Mouse (Mus musculus) neural tube, embryonic 12.5 days (tissue): ENCODE measurements around the gene Lmtk2. TPM values are rescaled to one million over a fixed set of nuclear protein-coding genes. Genes with fewer than 3 reads are reported as not detected.

Experiments
- ATAC-seq: fragments of 200-750 bp; cut with Nextera tagmentation; 2 replicates; pipeline ENCODE4 v1.8.0; 2017; ENCODE audit warnings: low read depth, mild to moderate bottlenecking, moderate TSS enrichment, moderate library complexity; ENCODE audit not compliant: low FRiP score
- H3K27ac ChIP-seq: fragments of 300-500 bp; sonication (generic); 2 replicates; pipeline ENCODE4 v1.5.1; 2016
- H3K27me3 ChIP-seq: fragments of 300-500 bp; sonication (generic); replicated peaks from 2 replicates; pipeline ENCODE4 v1.6.1; 2016; ENCODE audit warnings: mild to moderate bottlenecking
- H3K36me3 ChIP-seq: fragments of 300-500 bp; sonication (generic); 2 replicates; pipeline ENCODE4 v1.6.1; 2016; ENCODE audit warnings: mild to moderate bottlenecking
- H3K4me1 ChIP-seq: fragments of 300-500 bp; sonication (generic); 2 replicates; pipeline ENCODE4 v1.6.1; 2016
- H3K4me2 ChIP-seq: fragments of 300-500 bp; sonication (generic); replicated peaks from 2 replicates; pipeline ENCODE4 v1.6.1; 2016; ENCODE audit warnings: mild to moderate bottlenecking
- H3K4me3 ChIP-seq: fragments of 300-500 bp; sonication (generic); 2 replicates; pipeline ENCODE4 v1.5.1; 2016
- H3K9ac ChIP-seq: fragments of 300-500 bp; sonication (generic); 2 replicates; pipeline ENCODE4 v1.6.1; 2016; ENCODE audit warnings: mild to moderate bottlenecking
- H3K9me3 ChIP-seq: fragments of 300-500 bp; sonication (generic); 2 replicates; pipeline ENCODE4 v1.6.1; 2016; ENCODE audit warnings: mild to moderate bottlenecking
- WGBS: fragments of 180-500 bp; shearing (Covaris S2); methylation state at CpG from one replicate; pipeline ENCODE4 v1.1.7; 2016; 5-methylcytosine and 5-hydroxymethylcytosine counted together
- polyA plus RNA-seq: library from polyadenylated mRNA; unstranded; fragments of >200 nt; fragmentation: Nextera tagmentation; extraction: Ambion mirVana; gene quantifications from 2 replicates; pipeline ENCODE4 v1.2.1, GENCODE M21; 2016

The Lmtk2 gene
- polyA plus RNA-seq, 1 experiment from 2014 or later = 9.0 TPM

DNA sequence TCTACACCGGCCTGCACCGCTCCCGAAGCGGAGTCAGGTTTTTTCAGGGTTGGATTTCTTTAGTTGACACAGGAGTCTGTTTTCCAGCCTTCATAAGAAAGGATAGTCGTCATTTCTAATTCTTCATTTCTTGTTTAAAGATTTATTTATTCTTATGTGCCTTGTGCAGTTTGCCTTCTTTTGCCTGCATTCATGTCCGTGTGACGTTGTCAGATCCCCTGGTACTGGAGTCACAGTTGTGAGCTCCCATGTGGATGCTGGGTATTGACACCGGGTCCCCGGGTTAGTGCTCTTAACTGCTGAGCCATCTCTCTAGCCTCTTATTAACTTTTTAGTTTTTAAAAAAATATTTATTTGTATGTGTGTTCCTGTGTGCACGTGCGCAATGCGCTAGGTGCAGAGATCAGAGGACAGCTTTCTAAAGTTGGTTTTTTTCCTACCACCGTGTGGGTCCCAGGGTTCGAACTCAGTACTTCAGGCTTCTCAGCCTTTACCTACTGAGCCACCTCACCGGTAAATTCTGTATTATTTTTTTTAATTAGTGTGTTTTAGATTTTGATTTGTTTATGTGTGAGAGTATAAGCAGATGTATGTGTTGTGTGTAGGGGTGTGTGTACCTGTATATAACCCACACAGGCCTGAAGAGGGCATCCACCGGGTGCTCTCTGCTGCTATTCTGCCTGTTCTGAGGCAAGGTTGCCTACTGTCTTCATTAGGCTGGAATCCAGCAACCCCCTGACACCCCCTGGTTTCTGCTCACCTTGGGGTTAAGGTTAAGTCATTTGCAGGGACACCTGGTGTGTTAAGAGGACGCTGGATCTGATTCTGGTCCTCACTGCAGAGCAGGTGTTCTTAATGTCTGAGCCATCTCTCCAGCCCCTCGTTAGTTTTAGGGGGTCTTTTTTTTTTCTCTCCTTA lies 123.9 kb downstream of the Lmtk2 start:
- peak overlapping the region; percentile 84 for H3K4me2 ChIP-seq
- H3K4me1 ChIP-seq = peaks cover 16% of the 10 kb centered on the region
- no peaks in the 10 kb centered on the region for H3K9me3 ChIP-seq
- no peaks in the 10 kb centered on the region for H3K27me3 ChIP-seq
- H3K4me3 ChIP-seq = peak overlapping the region; percentile 66
- no peaks in the 10 kb centered on the region for H3K36me3 ChIP-seq
- WGBS = 27% methylated on average over 18 of the region's 18 CpGs
- ATAC-seq = 0 out of 2 replicates have a peak, but pooled peaks have one; percentile 46
- H3K9ac ChIP-seq = peak overlapping the region; percentile 62
- H3K27ac ChIP-seq = no peak overlapping the region

DNA sequence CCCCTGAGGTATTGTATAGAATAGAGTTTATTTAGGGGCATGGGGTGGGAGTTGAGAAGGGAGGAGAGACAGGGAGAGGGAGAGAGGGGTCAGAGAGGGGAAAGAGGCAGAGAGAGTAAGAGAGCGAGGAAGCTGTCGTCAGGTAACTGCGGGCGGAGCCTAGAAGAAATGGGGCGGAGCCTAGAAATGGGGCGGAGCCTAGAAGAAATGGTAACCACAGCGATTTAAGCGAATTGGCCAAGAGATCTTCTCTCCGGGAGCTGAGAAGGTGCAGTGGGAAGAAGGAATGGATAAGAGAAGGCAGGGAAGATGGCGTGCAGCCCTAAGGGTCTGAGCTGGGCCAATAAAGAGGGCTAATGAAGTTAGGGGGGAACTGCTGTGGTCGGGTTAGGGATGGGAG lies 126.0 kb downstream of the Lmtk2 start:
- Histone ChIP-seq H3K9me3 (no peaks in the 10 kb centered on the region), H3K4me1 (peaks cover 12% of the 10 kb centered on the region), H3K4me2 (no peak overlapping the region), H3K36me3 (no peaks in the 10 kb centered on the region), H3K9ac (no peak overlapping the region), H3K27me3 (no peaks in the 10 kb centered on the region), H3K4me3 (no peak overlapping the region), H3K27ac (no peak overlapping the region)
- 31% methylated on average over 11 of the region's 11 CpGs for WGBS
- ATAC-seq = no peak

DNA sequence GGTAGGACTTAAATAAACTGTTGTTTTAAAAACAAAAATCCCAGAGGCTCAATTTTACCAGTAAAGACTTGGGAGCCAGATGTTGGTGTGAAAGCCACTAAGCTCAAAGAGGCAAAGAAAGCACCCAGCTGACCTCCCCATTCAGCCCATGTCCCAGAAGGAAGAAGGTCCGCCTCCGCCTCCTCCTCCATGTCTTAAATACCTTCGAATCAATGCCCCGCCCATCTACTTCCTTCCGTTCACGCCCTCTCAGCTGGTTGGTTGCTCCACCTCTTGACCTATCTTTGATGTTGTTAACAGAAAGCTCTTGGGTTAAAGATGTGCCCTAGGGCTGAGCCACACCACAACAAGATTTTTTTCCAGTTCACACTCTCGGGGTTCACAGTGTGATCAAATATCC lies 130.0 kb downstream of the Lmtk2 start:
- Histone ChIP-seq H3K27me3 (no peaks in the 10 kb centered on the region), H3K9ac (no peak overlapping the region), H3K36me3 (no peaks in the 10 kb centered on the region), H3K4me2 (no peak overlapping the region), H3K9me3 (no peaks in the 10 kb centered on the region), H3K4me3 (no peak overlapping the region), H3K27ac (no peak overlapping the region), H3K4me1 (no peaks in the 10 kb centered on the region)
- ATAC-seq = no peak
- WGBS = 86% methylated on average over 7 of the region's 7 CpGs

GRCm38 (mm10) chr5:144231410-144231809 lies 131.2 kb downstream of the Lmtk2 start:
- Histone ChIP-seq H3K9me3 (no peaks in the 10 kb centered on the region), H3K36me3 (no peaks in the 10 kb centered on the region), H3K27me3 (no peaks in the 10 kb centered on the region), H3K4me3 (no peak overlapping the region), H3K9ac (no peak overlapping the region), H3K4me1 (no peaks in the 10 kb centered on the region), H3K4me2 (no peak overlapping the region), H3K27ac (no peak overlapping the region)
- no peak for ATAC-seq
- WGBS = 75% methylated on average over 1 of the region's 1 CpGs

DNA sequence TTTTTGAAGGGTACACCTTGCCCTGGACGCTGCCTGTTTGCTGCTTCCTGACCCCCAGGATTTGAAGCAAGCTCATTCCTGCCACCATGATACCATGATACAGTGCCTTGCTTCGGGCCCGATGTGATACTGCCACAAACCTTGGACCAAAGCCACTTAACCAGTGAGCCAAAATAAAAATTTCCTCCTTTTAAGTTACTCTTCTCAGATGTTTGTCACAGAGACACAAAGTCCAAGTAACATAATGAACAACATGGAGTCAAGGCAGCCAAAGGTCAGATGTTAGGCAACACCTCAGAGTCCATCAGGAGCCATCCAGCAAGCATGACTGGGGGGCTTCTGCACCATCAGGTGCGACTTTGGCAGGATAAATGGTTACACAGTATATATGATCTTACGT lies 132.3 kb downstream of the Lmtk2 start:
- Histone ChIP-seq H3K36me3 (no peaks in the 10 kb centered on the region), H3K27ac (no peak overlapping the region), H3K9ac (no peak overlapping the region), H3K4me2 (no peak overlapping the region), H3K4me3 (no peak overlapping the region), H3K27me3 (no peaks in the 10 kb centered on the region), H3K9me3 (no peaks in the 10 kb centered on the region), H3K4me1 (no peaks in the 10 kb centered on the region)
- ATAC-seq = no peak
- WGBS = 89% methylated on average over 5 of the region's 5 CpGs

GRCm38 (mm10) chr5:144234222-144234621 lies 134.0 kb downstream of the Lmtk2 start:
- H3K4me2 ChIP-seq = no peak overlapping the region
- H3K4me1 ChIP-seq = no peaks in the 10 kb centered on the region
- H3K9me3 ChIP-seq = no peaks in the 10 kb centered on the region
- H3K36me3 ChIP-seq = no peaks in the 10 kb centered on the region
- WGBS = 81% methylated on average over 6 of the region's 6 CpGs
- ATAC-seq = no peak
- no peak overlapping the region for H3K4me3 ChIP-seq
- no peak overlapping the region for H3K9ac ChIP-seq
- H3K27me3 ChIP-seq = no peaks in the 10 kb centered on the region
- no peak overlapping the region for H3K27ac ChIP-seq

GRCm38 (mm10) chr5:144234714-144235113 lies 134.5 kb downstream of the Lmtk2 start:
- H3K27ac ChIP-seq = no peak overlapping the region
- H3K36me3 ChIP-seq = no peaks in the 10 kb centered on the region
- H3K4me1 ChIP-seq = no peaks in the 10 kb centered on the region
- H3K4me3 ChIP-seq = no peak overlapping the region
- no peaks in the 10 kb centered on the region for H3K27me3 ChIP-seq
- no peak overlapping the region for H3K9ac ChIP-seq
- H3K9me3 ChIP-seq = no peaks in the 10 kb centered on the region
- no peak overlapping the region for H3K4me2 ChIP-seq
- ATAC-seq = no peak
- WGBS = 87% methylated on average over 7 of the region's 7 CpGs

Other genes starting within 250 kb of the Lmtk2 start
- gene Ankrd61, start 202.8 kb upstream of the Lmtk2 start, polyA plus RNA-seq = 0.31 and 0.32 TPM in 2 replicates
- 80.0 and 88.8 TPM in 2 replicates for gene Aimp2, start 190.6 kb upstream of the Lmtk2 start, polyA plus RNA-seq
- 28.8 and 34.1 TPM in 2 replicates for gene Pms2, start 190.5 kb upstream of the Lmtk2 start, polyA plus RNA-seq
- gene Gm42421, start 172.3 kb upstream of the Lmtk2 start, polyA plus RNA-seq = 1.0 and 2.1 TPM in 2 replicates
- 1.5 and 1.9 TPM in 2 replicates for gene Rsph10b, start 167.4 kb upstream of the Lmtk2 start, polyA plus RNA-seq
- 105 and 120 TPM in 2 replicates for gene Ccz1, start 85.6 kb upstream of the Lmtk2 start, polyA plus RNA-seq
- 0.32 TPM in 1 of 2 replicates, not detected in the other for gene Ocm, start 73.8 kb upstream of the Lmtk2 start, polyA plus RNA-seq
- 0.08 and 0.23 TPM in 2 replicates for gene Bhlha15, start 89.8 kb downstream of the Lmtk2 start, polyA plus RNA-seq
- gene Tecpr1, start 123.2 kb downstream of the Lmtk2 start, polyA plus RNA-seq = 35.5 and 36.4 TPM in 2 replicates
- 147 and 148 TPM in 2 replicates for gene Bri3, start 144.0 kb downstream of the Lmtk2 start, polyA plus RNA-seq